Mouse (Mus musculus): Measurements from ENCODE around the gene Plekhs1.

DNA sequence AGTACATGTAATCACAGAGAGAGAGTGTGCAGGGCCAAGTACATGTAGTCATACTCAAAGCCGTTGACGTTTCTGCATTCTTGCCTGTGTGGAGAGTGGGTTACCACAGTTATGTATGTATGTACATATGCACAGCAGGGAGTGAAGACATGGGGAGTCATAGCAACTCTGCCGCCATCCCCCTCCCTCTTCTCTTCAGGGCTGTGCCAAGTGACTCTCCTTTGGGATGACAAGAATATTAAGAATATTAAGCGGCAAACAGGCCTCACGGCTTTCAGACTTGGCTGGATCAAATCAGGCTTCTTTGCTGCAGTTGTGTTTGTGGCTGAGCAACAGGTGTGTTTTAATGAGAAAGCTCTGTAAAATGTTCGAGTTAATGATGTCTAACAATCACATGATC, 28.2 kb downstream of the Plekhs1 start:
- no peak for TF ChIP-seq EP300 (IDR thresholded peaks at IDR 0.05; ENCODE audit: insufficient read depth, low read depth, low read length)
- no peak for TF ChIP-seq CTCF (IDR thresholded peaks at IDR 0.05)

Measured in heart, adult 2 months (tissue).